Mouse (Mus musculus) left cerebral cortex, adult 11 months (tissue): ENCODE data around the gene Fam19a4.

Experiments
- DNase-seq: peaks from one replicate; pipeline ENCODE4 v3.0.0; 2022; ENCODE audit warnings: low spot score

The Fam19a4 gene

GRCm38 (mm10) chr6:97060074-97060681 lies at the start of gene Fam19a4:
Gene Fam19a4, minus strand, starts transcription at chr6:97060413.
- no peak for DNase-seq

GRCm38 (mm10) chr6:97106777-97107176 lies 46.6 kb upstream of the Fam19a4 start:
- peak; percentile 18 for DNase-seq

GRCm38 (mm10) chr6:97106106-97106505 lies 45.9 kb upstream of the Fam19a4 start:
- no peak for DNase-seq

- no peak for DNase-seq
Measured at GRCm38 (mm10) chr6:97104264-97104852, 44.1 kb upstream of the Fam19a4 start.

- no peak for DNase-seq
Measured at GRCm38 (mm10) chr6:97101958-97102702, 41.9 kb upstream of the Fam19a4 start.

- DNase-seq: no peak
Measured at GRCm38 (mm10) chr6:97101190-97101957, 41.2 kb upstream of the Fam19a4 start.

GRCm38 (mm10) chr6:97082336-97082735 lies 22.1 kb upstream of the Fam19a4 start:
- DNase-seq: no peak

GRCm38 (mm10) chr6:97080016-97080415 lies 19.8 kb upstream of the Fam19a4 start:
- DNase-seq: no peak

GRCm38 (mm10) chr6:97059599-97059998 lies 614 bp downstream of the Fam19a4 start:
- DNase-seq: no peak

- DNase-seq: no peak
Measured at GRCm38 (mm10) chr6:97052196-97052770, 7.9 kb downstream of the Fam19a4 start.

- no peak for DNase-seq
Measured at GRCm38 (mm10) chr6:97048403-97048802, 11.8 kb downstream of the Fam19a4 start.

GRCm38 (mm10) chr6:97046541-97046940 lies 13.7 kb downstream of the Fam19a4 start:
- DNase-seq: no peak

GRCm38 (mm10) chr6:97027110-97027677 lies 33.0 kb downstream of the Fam19a4 start:
- no peak for DNase-seq

GRCm38 (mm10) chr6:97019323-97019722 lies 40.9 kb downstream of the Fam19a4 start:
- DNase-seq: no peak

- no peak for DNase-seq
Measured at GRCm38 (mm10) chr6:97016711-97017110, 43.5 kb downstream of the Fam19a4 start.

GRCm38 (mm10) chr6:97016018-97016417 lies 44.2 kb downstream of the Fam19a4 start:
- no peak for DNase-seq

- peak; percentile 3 for DNase-seq
Measured at GRCm38 (mm10) chr6:97006513-97007094, 53.6 kb downstream of the Fam19a4 start.

GRCm38 (mm10) chr6:97005038-97005437 lies 55.2 kb downstream of the Fam19a4 start:
- DNase-seq: peak; percentile 9

GRCm38 (mm10) chr6:96995556-96996159 lies 64.6 kb downstream of the Fam19a4 start:
- DNase-seq: no peak

- DNase-seq: no peak
Measured at GRCm38 (mm10) chr6:96991741-96992140, 68.5 kb downstream of the Fam19a4 start.

- no peak for DNase-seq
Measured at GRCm38 (mm10) chr6:96977537-96977936, 82.7 kb downstream of the Fam19a4 start.
